Mouse (Mus musculus): ENCODE measurements at regions not wholly inside any gene's neighbourhood (a gene's known extent, or its start where the extent isn't known, plus 50 kb on each side); places are given as distances from the start of the nearest gene placed in this dataset.

DNA sequence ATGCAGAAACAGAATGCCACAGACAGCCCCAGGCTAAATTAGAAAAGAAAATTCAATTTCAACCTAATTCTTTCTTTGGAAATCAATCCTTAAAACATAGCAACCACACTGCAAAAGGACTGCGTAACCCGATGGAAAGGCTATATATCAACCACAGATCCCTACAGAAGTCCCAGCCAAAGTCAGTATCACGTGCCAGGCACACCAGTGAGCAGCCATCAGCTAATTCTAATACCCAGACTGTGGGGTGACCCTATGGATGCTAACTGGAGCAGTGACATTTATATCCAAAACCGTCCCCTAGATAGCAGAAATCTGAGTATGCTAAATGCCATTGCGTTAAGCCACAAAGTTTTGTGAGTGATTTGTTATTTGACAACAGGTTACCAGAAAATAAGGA is 286.5 kb upstream of the N6amt1 start:
- TF ChIP-seq CTCF (IDR thresholded peaks at IDR 0.05) (no peak), POLR2A (IDR thresholded peaks at IDR 0.05; ENCODE audit: insufficient read depth, low read depth, low read length) (no peak), EP300 (IDR thresholded peaks at IDR 0.05; ENCODE audit: insufficient read depth, low read depth, low read length) (no peak)

Data from heart, adult 2 months (tissue).